Mouse (Mus musculus) kidney, postnatal 14 days (tissue): ENCODE measurements around the gene Mthfsl.
"Not testable (repeated sequence)": the region's sequence is repeated elsewhere in the genome, so short reads cannot be mapped to it uniquely, and the experiment has no call there.

ENCODE experiments used
- DNase-seq: peaks from one replicate; pipeline ENCODE4 v3.0.0; 2022; ENCODE audit warnings: mixed read lengths

Gene Mthfsl

DNA sequence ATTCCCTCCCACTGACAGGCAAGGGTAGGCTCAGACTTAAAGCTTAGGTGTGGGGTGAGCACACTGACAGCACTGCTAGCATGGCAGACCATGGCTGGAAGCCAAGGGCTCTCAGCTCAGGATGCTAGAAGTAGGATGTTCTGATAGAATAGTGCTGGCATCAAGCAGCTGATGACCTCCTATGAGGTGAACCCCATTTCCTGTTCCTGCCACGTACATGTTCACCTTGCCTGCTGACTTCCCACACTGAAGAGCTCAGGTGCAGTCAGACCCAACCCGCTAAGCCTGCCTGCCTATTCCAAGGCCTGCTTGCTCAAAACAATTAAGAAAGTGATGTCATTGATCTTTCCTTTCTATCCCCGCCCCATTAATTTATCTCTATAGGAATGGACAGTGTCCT, 30.6 kb downstream of the Mthfsl start:
- DNase-seq = not testable (repeated sequence)

DNA sequence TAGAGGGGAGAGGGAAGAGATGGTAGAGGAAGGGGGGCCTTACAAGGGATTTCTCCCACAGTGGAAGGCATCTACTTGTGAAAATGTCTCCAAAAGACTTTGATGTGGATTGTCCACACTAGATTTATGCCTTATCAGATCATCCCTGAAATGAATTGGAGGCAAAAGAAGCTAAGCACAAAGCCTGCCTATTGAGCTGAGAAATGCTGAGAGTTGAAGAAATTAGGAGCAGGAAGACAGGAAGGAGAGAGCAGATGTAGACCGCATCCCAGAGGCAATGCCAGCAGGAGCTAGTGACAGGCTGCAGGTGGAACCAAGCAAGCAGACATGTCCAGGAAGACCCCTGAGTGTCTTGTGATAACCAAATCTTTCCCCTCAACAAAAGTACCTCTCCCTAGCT, 33.4 kb downstream of the Mthfsl start:
- not testable (repeated sequence) for DNase-seq

DNA sequence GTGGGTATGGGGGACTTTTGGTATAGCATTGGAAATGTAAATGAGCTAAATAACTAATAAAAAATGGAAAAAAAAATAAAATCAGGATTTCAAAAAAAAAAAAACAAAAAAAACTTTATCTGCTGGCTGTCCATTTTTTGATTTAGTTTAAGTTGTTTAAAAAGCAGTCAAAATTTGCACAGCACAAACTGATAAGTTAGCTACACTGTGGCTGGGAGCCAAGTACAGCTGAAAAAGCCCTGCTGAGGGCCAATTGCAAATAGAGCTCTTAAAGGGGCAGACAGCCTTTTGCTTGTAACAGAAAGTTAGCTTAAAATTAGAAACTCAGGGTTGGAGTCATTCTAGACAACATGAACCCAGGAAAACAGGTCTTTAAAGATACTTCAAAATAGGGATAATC, 61.8 kb downstream of the Mthfsl start:
- DNase-seq = not testable (repeated sequence)

DNA sequence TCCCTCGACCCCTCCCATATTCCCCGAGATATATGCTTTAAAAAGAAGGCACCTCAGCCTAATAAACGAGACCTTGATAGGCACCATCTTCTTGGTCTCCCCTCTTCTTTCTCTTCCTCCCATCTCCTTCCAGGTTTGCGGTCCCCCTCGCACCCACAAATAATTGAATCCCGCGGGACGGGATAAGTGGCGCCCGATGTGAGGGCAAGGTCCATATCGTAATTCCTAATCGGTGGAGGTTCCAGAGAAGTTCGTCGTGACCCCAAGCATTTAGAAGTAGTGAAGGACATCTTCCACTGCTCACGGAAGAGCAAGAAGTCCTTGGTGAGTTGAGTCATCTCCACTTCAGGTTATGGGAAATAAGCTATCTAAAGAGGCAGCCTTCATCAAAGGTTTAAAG, 69.4 kb downstream of the Mthfsl start:
- not testable (repeated sequence) for DNase-seq
